Mouse (Mus musculus) C2C12 (cell line): ENCODE data around the gene Ppm1l.

ENCODE experiments used
- CTCF ChIP-seq: IDR thresholded peaks from one replicate; pipeline ENCODE4 v1.5.1; 2011; ENCODE audit not compliant: control insufficient read depth, insufficient read depth, insufficient read length
- MYOG ChIP-seq: IDR thresholded peaks from one replicate; pipeline ENCODE4 v1.6.1; 2011; ENCODE audit not compliant: control insufficient read depth, insufficient read length; ENCODE audit errors: extremely low read depth
- USF1 ChIP-seq: IDR thresholded peaks from one replicate; pipeline ENCODE4 v1.6.1; 2011; ENCODE audit warnings: low read depth, mild to moderate bottlenecking, control low read depth, moderate library complexity

GRCm38 (mm10) chr3:69522270-69522669 is 205.6 kb downstream of the Ppm1l start:
- TF ChIP-seq CTCF (no peak), USF1 (no peak), MYOG (no peak)
